Mouse (Mus musculus) liver, embryonic 14.5 days (tissue): ENCODE data around the gene Gnaq.

Experiments
- CTCF ChIP-seq: IDR thresholded peaks from 2 replicates; pipeline ENCODE4 v1.5.1; 2016; ENCODE audit warnings: antibody characterized with exemption, low read depth, control low read depth
- EP300 ChIP-seq: IDR thresholded peaks from 2 replicates; pipeline ENCODE4 v1.6.1; 2016; ENCODE audit warnings: antibody characterized with exemption, low read depth

GRCm38 (mm10) chr19:16254881-16255280, 122.2 kb downstream of the Gnaq start:
- TF ChIP-seq CTCF = no peak
- TF ChIP-seq EP300 = no peak
